8 mouse cellular contexts compared by ENCODE assay signal in the genomic region with DNA sequence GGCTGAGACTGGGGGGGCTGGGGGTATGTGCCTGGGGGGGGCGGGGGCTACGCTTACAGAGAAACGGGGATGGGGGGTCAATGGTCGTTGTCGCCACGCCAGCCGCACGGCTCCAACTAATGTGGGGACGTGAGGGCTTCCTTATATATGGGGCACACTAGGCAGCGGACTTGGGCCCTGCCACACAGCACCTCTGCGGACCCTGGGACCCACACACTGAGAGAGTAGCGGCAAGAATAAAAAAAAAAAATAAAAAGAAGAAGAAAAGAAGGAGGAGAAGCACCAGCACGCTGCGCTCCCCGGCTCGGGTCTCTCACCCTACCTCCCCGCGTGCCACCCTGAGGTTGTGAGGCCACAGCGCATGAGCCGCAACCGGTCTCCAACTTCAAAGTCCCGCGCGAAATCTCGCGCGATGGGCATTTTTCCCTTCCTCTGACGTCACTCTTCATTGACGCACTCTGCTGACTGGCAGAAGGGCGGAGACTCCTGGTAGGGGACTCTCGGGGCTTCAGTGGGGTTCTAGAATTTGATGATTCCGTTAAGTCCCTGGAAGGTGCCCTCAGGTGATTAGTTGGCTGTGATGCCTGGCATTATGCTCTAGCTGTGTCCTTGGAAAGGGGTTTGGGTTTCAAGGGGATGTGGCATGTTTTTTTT. TPM values are rescaled to one million over a fixed set of nuclear protein-coding genes. Genes with fewer than 3 reads are reported as not detected.
DNase-seq lines count a peak whose midpoint lies in the region; ATAC-seq and TF ChIP-seq lines count a peak whose summit lies in the region.

No protein-coding gene starts in this region.

- H3K4me1 ChIP-seq in erythroblast, embryonic 14.5 days (ENCODE audit: control insufficient read depth): peaks cover 12% of the 10 kb centered on the region
- H3K4me1 ChIP-seq in heart, embryonic 12.5 days (replicated peaks): 0 out of 2 replicates have a peak, but pooled peaks cover 6% of the 10 kb centered on the region
- no peaks in the 10 kb centered on the region for H3K4me1 ChIP-seq in kidney, postnatal 0 days (replicated peaks; ENCODE audit: insufficient read depth, low read length)
- H3K4me1 ChIP-seq in liver, embryonic 11.5 days (replicated peaks; ENCODE audit: control insufficient read depth, insufficient read depth, low read length): no peaks in the 10 kb centered on the region
- H3K4me1 ChIP-seq in stomach, embryonic 14.5 days (ENCODE audit: control insufficient read depth, insufficient read depth, low read length): no peaks in the 10 kb centered on the region

- peak overlapping the region; percentile 73 for H3K27ac ChIP-seq in heart, embryonic 12.5 days (ENCODE audit: poor library complexity, severe bottlenecking)
- H3K27ac ChIP-seq in kidney, postnatal 0 days: peak overlapping the region; percentile 64; the same call in 1 of the 2 replicates
- H3K27ac ChIP-seq in liver, embryonic 11.5 days (ENCODE audit: low read depth, low read length): peak overlapping the region; percentile 64
- H3K27ac ChIP-seq in stomach, embryonic 14.5 days (ENCODE audit: low read length): no peak overlapping the region

- ATAC-seq in heart, embryonic 12.5 days (ENCODE audit: insufficient number of reproducible peaks, low FRiP score): peak; percentile 91
- peak; percentile 91 for ATAC-seq in kidney, postnatal 0 days (replicated peaks; ENCODE audit: low FRiP score, low read depth)
- ATAC-seq in liver, embryonic 11.5 days (replicated peaks; ENCODE audit: low FRiP score): peak; percentile 92
- peak; percentile 95 for ATAC-seq in stomach, embryonic 14.5 days (ENCODE audit: insufficient number of reproducible peaks, insufficient read depth, low FRiP score, low read depth)

- H3K4me2 ChIP-seq in heart, embryonic 12.5 days: peak overlapping the region; percentile 74
- H3K4me2 ChIP-seq in kidney, postnatal 0 days (ENCODE audit: low read length): peak overlapping the region; percentile 74
- H3K4me2 ChIP-seq in liver, embryonic 11.5 days: peak overlapping the region; percentile 73
- H3K4me2 ChIP-seq in stomach, embryonic 14.5 days (replicated peaks; ENCODE audit: low read depth, low read length): peak overlapping the region; percentile 54

- TF ChIP-seq POLR2A in brain, embryonic 14.5 days (IDR thresholded peaks at IDR 0.05; ENCODE audit: borderline replicate concordance, extremely low read depth, insufficient read depth, insufficient read length, poor library complexity, severe bottlenecking): peak; percentile 70; the same call in 1 of the 2 replicates

- peak overlapping the region; percentile 79 for H3K9ac ChIP-seq in heart, embryonic 12.5 days
- peak overlapping the region; percentile 60 for H3K9ac ChIP-seq in kidney, postnatal 0 days (ENCODE audit: low read depth, low read length)
- H3K9ac ChIP-seq in liver, embryonic 11.5 days (ENCODE audit: low read depth, low read length): peak overlapping the region; percentile 72
- H3K9ac ChIP-seq in stomach, embryonic 14.5 days (replicated peaks; ENCODE audit: low read depth, low read length): peak overlapping the region; percentile 45; the same call in 1 of the 2 replicates

- TF ChIP-seq CTCF in C2C12 (IDR thresholded peaks at IDR 0.05; ENCODE audit: control insufficient read depth, insufficient read depth, insufficient read length): no peak
- TF ChIP-seq CTCF in brain, embryonic 14.5 days (IDR thresholded peaks at IDR 0.05; ENCODE audit: borderline replicate concordance, extremely low read depth, insufficient read depth, insufficient read length): no peak
- TF ChIP-seq CTCF in kidney, postnatal 0 days (IDR thresholded peaks at IDR 0.05; ENCODE audit: low read depth): no peak

- 15% methylated on average over 30 of the region's 32 CpGs for WGBS in heart, embryonic 12.5 days
- WGBS in kidney, postnatal 0 days: 25% methylated on average over 31 of the region's 32 CpGs
- WGBS in liver, embryonic 11.5 days: 18% methylated on average over 32 of the region's 32 CpGs
- WGBS in stomach, embryonic 14.5 days: 27% methylated on average over 31 of the region's 32 CpGs

- peak overlapping the region; percentile 60 for H3K4me3 ChIP-seq in C2C12 (ENCODE audit: insufficient read depth, poor library complexity, severe bottlenecking)
- H3K4me3 ChIP-seq in erythroblast, embryonic 14.5 days (replicated peaks): peak overlapping the region; percentile 75
- peak overlapping the region; percentile 71 for H3K4me3 ChIP-seq in heart, embryonic 12.5 days
- H3K4me3 ChIP-seq in kidney, postnatal 0 days (replicated peaks; ENCODE audit: low read depth, low read length): peak overlapping the region; percentile 45
- H3K4me3 ChIP-seq in liver, embryonic 11.5 days (ENCODE audit: low read depth, low read length): peak overlapping the region; percentile 63
- peak overlapping the region; percentile 52 for H3K4me3 ChIP-seq in stomach, embryonic 14.5 days (ENCODE audit: low read depth, low read length)

- peaks cover 45% of the 10 kb centered on the region for H3K79me2 ChIP-seq in C2C12 (ENCODE audit: control insufficient read depth, insufficient read depth)

- H3K27me3 ChIP-seq in C2C12 (ENCODE audit: control insufficient read depth, insufficient read depth, insufficient read length): no peaks in the 10 kb centered on the region
- H3K27me3 ChIP-seq in erythroblast, embryonic 14.5 days (ENCODE audit: control insufficient read depth): peaks cover 7% of the 10 kb centered on the region
- no peaks in the 10 kb centered on the region for H3K27me3 ChIP-seq in heart, embryonic 12.5 days (replicated peaks)
- H3K27me3 ChIP-seq in kidney, postnatal 0 days (ENCODE audit: insufficient read depth, low read length): no peaks in the 10 kb centered on the region
- no peaks in the 10 kb centered on the region for H3K27me3 ChIP-seq in liver, embryonic 11.5 days (replicated peaks; ENCODE audit: control insufficient read depth, insufficient read depth, low read length)
- no peaks in the 10 kb centered on the region for H3K27me3 ChIP-seq in stomach, embryonic 14.5 days (ENCODE audit: control insufficient read depth, insufficient read depth, low read length)

- peak overlapping the region; percentile 66 for H3ac ChIP-seq in C2C12 (ENCODE audit: control insufficient read depth, insufficient read length, low read depth)

- no peaks in the 10 kb centered on the region for H3K9me3 ChIP-seq in erythroblast, embryonic 14.5 days (ENCODE audit: control insufficient read depth, low read length)
- no peaks in the 10 kb centered on the region for H3K9me3 ChIP-seq in heart, embryonic 12.5 days (replicated peaks)
- no peaks in the 10 kb centered on the region for H3K9me3 ChIP-seq in kidney, postnatal 0 days (replicated peaks; ENCODE audit: low read length)
- no peaks in the 10 kb centered on the region for H3K9me3 ChIP-seq in liver, embryonic 11.5 days (ENCODE audit: control insufficient read depth, low read length)
- H3K9me3 ChIP-seq in stomach, embryonic 14.5 days (ENCODE audit: control insufficient read depth, low read depth, low read length): no peaks in the 10 kb centered on the region

- peaks cover 37% of the 10 kb centered on the region for H3K79me3 ChIP-seq in C2C12 (ENCODE audit: low read depth)

- DNase-seq in brain, embryonic 14.5 days (ENCODE audit: low read depth): peak; percentile 97
- DNase-seq in kidney, postnatal 0 days (ENCODE audit: low spot score): peak; percentile 93
- peak; percentile 84 for DNase-seq in liver, embryonic 11.5 days (ENCODE audit: low spot score)
- DNase-seq in naive thymus-derived CD4-positive, alpha-beta T cell, adult 2 months (ENCODE audit: low read depth): peak; percentile 95

- H3K36me3 ChIP-seq in C2C12 (ENCODE audit: control insufficient read depth, insufficient read depth): no peaks in the 10 kb centered on the region
- H3K36me3 ChIP-seq in erythroblast, embryonic 14.5 days (ENCODE audit: control insufficient read depth): no peaks in the 10 kb centered on the region
- no peaks in the 10 kb centered on the region for H3K36me3 ChIP-seq in heart, embryonic 12.5 days
- H3K36me3 ChIP-seq in kidney, postnatal 0 days (ENCODE audit: insufficient read depth, low read length): no peaks in the 10 kb centered on the region
- H3K36me3 ChIP-seq in liver, embryonic 11.5 days (ENCODE audit: control insufficient read depth, insufficient read depth, low read length): no peaks in the 10 kb centered on the region
- H3K36me3 ChIP-seq in stomach, embryonic 14.5 days (ENCODE audit: control insufficient read depth, insufficient read depth, low read length): no peaks in the 10 kb centered on the region

TF ChIP-seq in C2C12, 6 proteins besides CTCF, POLR2A, EP300 and RAD21:
- no peak for TF ChIP-seq FOSL1 (IDR thresholded peaks at IDR 0.05; ENCODE audit: insufficient read depth, low read length, poor library complexity, severe bottlenecking)

RNA-seq across cellular contexts. Expression of gene Nkrf, which starts 0.5 kb away (rescaled TPM):
- polyA plus RNA-seq in C2C12 (2012; fragmentation: generic; extraction: Trizol): 4.3 TPM
- 9.4 and 15.1 TPM in 2 replicates for polyA plus RNA-seq in brain, embryonic 14.5 days (2012; rRNA removed)
- 0.05 TPM in 1 of 2 replicates, not detected in the other for polyA plus RNA-seq in erythroblast, embryonic 14.5 days (2012)
- polyA plus RNA-seq in heart, embryonic 12.5 days (2016; fragmentation: Nextera tagmentation; extraction: Ambion mirVana): 0.80 and 0.98 TPM in 2 replicates
- polyA plus RNA-seq in kidney, postnatal 0 days (2015; fragmentation: Nextera tagmentation; extraction: Ambion mirVana): 1.4 and 1.6 TPM in 2 replicates
- polyA plus RNA-seq in liver, embryonic 11.5 days (2014; fragmentation: Nextera tagmentation; extraction: Ambion mirVana): 2.7 and 4.3 TPM in 2 replicates
- 2.6 and 2.9 TPM in 2 replicates for polyA plus RNA-seq in stomach, embryonic 14.5 days (2014; fragmentation: Nextera tagmentation; extraction: Ambion mirVana)

RNA-seq across cellular contexts. Expression of gene C330007P06Rik, which starts 29.3 kb away (rescaled TPM):
- polyA plus RNA-seq in C2C12 (2012; fragmentation: generic; extraction: Trizol): 6.3 TPM
- polyA plus RNA-seq in brain, embryonic 14.5 days (2012; rRNA removed): 11.5 and 14.7 TPM in 2 replicates
- polyA plus RNA-seq in erythroblast, embryonic 14.5 days (2012): 0.07 and 0.12 TPM in 2 replicates
- 21.8 and 24.0 TPM in 2 replicates for polyA plus RNA-seq in heart, embryonic 12.5 days (2016; fragmentation: Nextera tagmentation; extraction: Ambion mirVana)
- polyA plus RNA-seq in kidney, postnatal 0 days (2015; fragmentation: Nextera tagmentation; extraction: Ambion mirVana): 22.5 and 26.4 TPM in 2 replicates
- polyA plus RNA-seq in liver, embryonic 11.5 days (2014; fragmentation: Nextera tagmentation; extraction: Ambion mirVana): 32.2 and 34.1 TPM in 2 replicates
- 34.5 and 35.0 TPM in 2 replicates for polyA plus RNA-seq in stomach, embryonic 14.5 days (2014; fragmentation: Nextera tagmentation; extraction: Ambion mirVana)

RNA-seq across cellular contexts. Expression of gene Ube2a, which starts 29.5 kb away (rescaled TPM):
- 64.8 TPM for polyA plus RNA-seq in C2C12 (2012; fragmentation: generic; extraction: Trizol)
- 41.7 and 43.8 TPM in 2 replicates for polyA plus RNA-seq in brain, embryonic 14.5 days (2012; rRNA removed)
- polyA plus RNA-seq in erythroblast, embryonic 14.5 days (2012): 21.8 and 22.6 TPM in 2 replicates
- 116 and 124 TPM in 2 replicates for polyA plus RNA-seq in heart, embryonic 12.5 days (2016; fragmentation: Nextera tagmentation; extraction: Ambion mirVana)
- 157 and 163 TPM in 2 replicates for polyA plus RNA-seq in kidney, postnatal 0 days (2015; fragmentation: Nextera tagmentation; extraction: Ambion mirVana)
- 106 and 117 TPM in 2 replicates for polyA plus RNA-seq in liver, embryonic 11.5 days (2014; fragmentation: Nextera tagmentation; extraction: Ambion mirVana)
- polyA plus RNA-seq in stomach, embryonic 14.5 days (2014; fragmentation: Nextera tagmentation; extraction: Ambion mirVana): 113 and 121 TPM in 2 replicates
